Mouse (Mus musculus): Measurements from ENCODE around the gene Galnt7. TPM values are rescaled to one million over a fixed set of nuclear protein-coding genes. Genes with fewer than 3 reads are reported as not detected.

The Galnt7 gene
- total RNA-seq, 2 experiments from 2014 or later, result 9.6 to 12.6 TPM

DNA sequence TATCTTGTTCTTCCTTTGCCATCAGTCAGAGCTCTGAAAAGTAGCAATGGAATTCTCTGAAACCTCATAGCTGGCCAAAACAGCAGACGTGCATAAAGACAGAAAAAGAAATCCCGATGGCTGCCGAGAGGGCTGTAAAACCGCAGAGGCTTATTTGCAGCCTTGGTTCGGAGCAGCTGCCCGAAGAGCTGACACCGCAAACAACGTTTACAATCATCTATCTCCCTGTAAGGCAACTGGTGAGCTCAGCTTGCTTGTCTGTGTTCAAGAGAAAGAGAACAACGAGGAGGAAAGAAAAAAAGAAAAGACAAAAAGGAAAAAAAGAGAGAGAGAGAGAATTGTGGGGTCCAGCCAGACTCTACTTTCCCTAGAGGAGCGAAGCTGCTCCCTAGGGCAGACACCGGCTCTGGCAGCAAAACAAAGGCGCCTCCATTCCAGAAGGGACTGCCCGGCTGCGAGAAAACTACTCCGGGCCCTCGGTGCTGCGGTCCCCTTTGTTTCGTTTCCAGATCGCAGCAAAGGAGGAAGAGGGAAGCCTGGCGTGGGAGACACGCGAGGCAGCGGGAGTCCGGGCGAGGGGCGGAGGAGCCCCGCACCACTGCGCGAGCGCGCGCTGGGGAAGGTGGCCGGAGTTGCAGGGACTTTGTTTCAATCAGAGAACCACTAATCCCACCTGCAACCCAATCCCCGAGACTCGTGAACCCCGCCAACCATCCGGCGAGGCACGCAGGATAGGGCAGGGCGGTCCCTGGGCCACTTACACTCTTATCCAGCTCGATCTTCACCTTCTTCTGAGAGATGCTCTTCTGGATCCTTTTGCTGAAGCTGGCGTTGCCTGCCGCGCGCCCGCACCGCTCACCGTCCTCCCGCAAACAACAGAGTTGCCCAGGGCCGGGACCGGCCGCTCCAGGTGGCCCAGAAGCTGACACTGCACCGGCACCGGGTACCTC lies 166.1 kb downstream of the Galnt7 start:
- intact Hi-C loops (cut with DNase I), result loop anchor here (1.0 to 2.0 kb wide), 3 partner anchors 25 to 56 kb away; partner anchors contain the start of gene Hmgb2
- Histone ChIP-seq H3K27ac (peak overlapping the region; percentile 85), H3K4me3 (peak overlapping the region; percentile 98)
- peak; percentile 42 to 47 for DNase-seq (ENCODE audit: extremely low spot score in 1 of 2, low spot score in 2 of 2)
- no peak; the same call in 1 of the 2 replicates for TF ChIP-seq CTCF (IDR thresholded peaks at IDR 0.05)

DNA sequence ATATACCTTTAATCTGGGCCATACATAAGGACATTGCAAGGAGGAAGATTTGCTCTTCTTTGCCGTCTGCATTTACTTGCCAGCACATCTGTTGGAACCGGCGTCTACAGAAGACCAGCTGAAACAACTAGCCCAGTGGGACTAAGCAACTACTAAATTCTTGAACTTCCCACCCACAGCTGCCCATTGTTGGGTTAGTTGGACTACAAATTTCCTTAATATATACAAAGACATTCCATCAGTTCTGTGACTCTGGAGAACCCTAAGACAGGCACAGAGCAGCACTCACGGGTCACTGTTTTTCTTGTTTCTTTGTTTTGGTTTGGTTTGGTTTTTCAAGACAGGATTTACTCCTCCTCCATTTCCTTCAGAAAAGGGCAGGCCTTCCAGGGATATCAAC lies 172.2 kb downstream of the Galnt7 start:
- Histone ChIP-seq H3K4me3 (no peak overlapping the region), H3K27ac (no peak overlapping the region)
- no peak for TF ChIP-seq CTCF (IDR thresholded peaks at IDR 0.05)
- intact Hi-C loops (cut with DNase I), result no loop called here
- DNase-seq (ENCODE audit: extremely low spot score in 1 of 2, low spot score in 2 of 2), result no peak

DNA sequence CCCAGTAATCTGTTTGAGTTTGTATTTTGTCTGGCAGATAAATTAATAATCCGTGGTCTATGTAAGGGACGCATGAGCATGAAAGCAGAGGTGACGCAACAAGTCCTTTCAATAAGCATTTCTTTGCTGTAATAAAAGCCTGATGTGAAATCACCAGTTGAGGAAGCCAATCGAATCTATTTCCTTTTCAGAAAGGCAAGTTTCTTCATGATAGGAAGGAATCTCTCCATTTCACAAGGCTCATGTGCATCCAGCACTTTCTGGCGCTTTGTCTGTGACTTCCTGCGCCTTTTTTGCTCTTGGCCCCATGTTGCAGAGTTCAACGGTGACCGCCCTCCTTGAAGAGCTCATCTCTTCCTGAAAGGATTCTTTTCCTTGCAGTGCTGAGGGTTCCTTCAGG lies 173.1 kb downstream of the Galnt7 start:
- no peak overlapping the region for H3K4me3 ChIP-seq
- DNase-seq (ENCODE audit: extremely low spot score in 1 of 2, low spot score in 2 of 2), result no peak
- TF ChIP-seq CTCF (IDR thresholded peaks at IDR 0.05), result no peak
- intact Hi-C loops (cut with DNase I), result no loop called here
- H3K27ac ChIP-seq, result no peak overlapping the region

DNA sequence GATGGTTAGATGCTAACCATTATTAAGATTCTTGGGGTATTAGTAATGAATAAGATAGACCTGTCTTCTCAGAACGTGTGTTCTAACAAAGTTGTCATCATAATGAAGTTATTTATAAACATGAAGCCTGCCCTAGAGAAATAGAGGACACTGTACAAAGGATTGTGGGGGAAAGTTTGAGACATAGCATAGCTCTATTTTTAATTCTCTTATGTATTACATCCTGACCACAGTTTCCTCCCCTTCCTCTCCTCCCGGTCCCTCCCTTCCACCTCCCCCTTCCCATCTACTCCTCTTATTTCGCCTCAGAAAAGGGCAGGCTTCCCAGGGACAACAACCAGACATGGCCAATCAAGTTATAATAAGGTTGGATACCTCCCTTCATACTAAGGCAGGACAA lies 174.4 kb downstream of the Galnt7 start:
- no peak overlapping the region for H3K27ac ChIP-seq
- H3K4me3 ChIP-seq, result no peak overlapping the region
- intact Hi-C loops (cut with DNase I), result no loop called here
- no peak for DNase-seq (ENCODE audit: extremely low spot score in 1 of 2, low spot score in 2 of 2)
- TF ChIP-seq CTCF (IDR thresholded peaks at IDR 0.05), result no peak

Other genes starting within 250 kb of the Galnt7 start
- gene Scrg1, start 197.1 kb downstream of the Galnt7 start, total RNA-seq (2021), result 10 to 100 TPM; 41.1 to 42.5 TPM
- gene Sap30, start 165.2 kb downstream of the Galnt7 start, total RNA-seq (2021), result 10 to 100 TPM in 1 of 2 experiments, 1 to 10 TPM in 1; 9.8 to 13.9 TPM
- gene Hmgb2, start 141.1 kb downstream of the Galnt7 start, total RNA-seq (2021), result 1 to 10 TPM; 3.9 to 6.4 TPM

All from left cerebral cortex, adult 2 months (tissue).